Mouse (Mus musculus): ENCODE measurements around the gene Htatip2. TPM values are rescaled to one million over a fixed set of nuclear protein-coding genes. Genes with fewer than 3 reads are reported as not detected.

Gene Htatip2
- polyA plus RNA-seq, 1 experiment from 2014 or later: 1.5 TPM

GRCm38 (mm10) chr7:49764011-49764716, 5.2 kb downstream of the Htatip2 start:
- Histone ChIP-seq H3K9me3 (no peaks in the 10 kb centered on the region), H3K36me3 (no peaks in the 10 kb centered on the region), H3K4me3 (no peak overlapping the region), H3K4me1 (peaks cover 7% of the 10 kb centered on the region; the same call in 1 of the 2 replicates), H3K9ac (replicated peaks) (no peak overlapping the region), H3K4me2 (replicated peaks) (no peak overlapping the region), H3K27ac (replicated peaks) (no peak overlapping the region), H3K27me3 (peaks cover 23% of the 10 kb centered on the region)
- 80% methylated on average over 10 of the region's 10 CpGs for WGBS
- ATAC-seq (replicated peaks): no peak

GRCm38 (mm10) chr7:49766166-49766565, 7.3 kb downstream of the Htatip2 start:
- 0 out of 2 replicates have a peak, but pooled peaks cover 4% of the 10 kb centered on the region for H3K27me3 ChIP-seq
- H3K4me2 ChIP-seq (replicated peaks): no peak overlapping the region
- WGBS: 93% methylated on average over 7 of the region's 7 CpGs

GRCm38 (mm10) chr7:49768509-49768908, 9.6 kb downstream of the Htatip2 start:
- 0 out of 2 replicates have a peak, but pooled peaks cover 4% of the 10 kb centered on the region for H3K27me3 ChIP-seq
- H3K4me3 ChIP-seq: no peak overlapping the region
- no peak overlapping the region for H3K9ac ChIP-seq (replicated peaks)
- peaks cover 6% of the 10 kb centered on the region; the same call in 1 of the 2 replicates for H3K4me1 ChIP-seq
- WGBS: 6% methylated on average over 9 of the region's 9 CpGs
- no peaks in the 10 kb centered on the region for H3K36me3 ChIP-seq
- H3K27ac ChIP-seq (replicated peaks): no peak overlapping the region
- ATAC-seq (replicated peaks): no peak
- H3K4me2 ChIP-seq (replicated peaks): no peak overlapping the region
- no peaks in the 10 kb centered on the region for H3K9me3 ChIP-seq

More at GRCm38 (mm10) chr7:49766166-49766565, 7.3 kb downstream of the Htatip2 start:
- Histone ChIP-seq H3K27ac (replicated peaks) (no peak overlapping the region), H3K36me3 (no peaks in the 10 kb centered on the region), H3K4me1 (peaks cover 6% of the 10 kb centered on the region; the same call in 1 of the 2 replicates), H3K9ac (replicated peaks) (no peak overlapping the region), H3K9me3 (no peaks in the 10 kb centered on the region), H3K4me3 (no peak overlapping the region)
- ATAC-seq (replicated peaks): no peak

- H3K4me1 ChIP-seq: peaks cover 8% of the 10 kb centered on the region
- H3K9me3 ChIP-seq: no peaks in the 10 kb centered on the region
- no peaks in the 10 kb centered on the region for H3K36me3 ChIP-seq
- no peak overlapping the region for H3K27ac ChIP-seq (replicated peaks)
- 85% methylated on average over 2 of the region's 2 CpGs for WGBS
- no peak overlapping the region for H3K9ac ChIP-seq (replicated peaks)
- H3K27me3 ChIP-seq: no peaks in the 10 kb centered on the region
- no peak overlapping the region for H3K4me2 ChIP-seq (replicated peaks)
- no peak for ATAC-seq (replicated peaks)
- no peak overlapping the region for H3K4me3 ChIP-seq
These were observed 15.5 kb downstream of the Htatip2 start for GRCm38 (mm10) chr7:49774396-49774795.

- Histone ChIP-seq H3K9ac (replicated peaks) (no peak overlapping the region), H3K9me3 (no peaks in the 10 kb centered on the region), H3K27ac (replicated peaks) (no peak overlapping the region), H3K4me2 (replicated peaks) (0 out of 2 replicates have a peak overlapping the region, but pooled peaks have one; percentile 83), H3K4me1 (peaks cover 15% of the 10 kb centered on the region), H3K4me3 (no peak overlapping the region), H3K36me3 (peaks cover 8% of the 10 kb centered on the region; the same call in 1 of the 2 replicates), H3K27me3 (no peaks in the 10 kb centered on the region)
- WGBS: 47% methylated on average over 3 of the region's 3 CpGs
- peak; percentile 30 for ATAC-seq (replicated peaks)
These were observed 18.7 kb downstream of the Htatip2 start for GRCm38 (mm10) chr7:49777585-49777984.

- peak; percentile 96 for ATAC-seq (replicated peaks)
- Histone ChIP-seq H3K9ac (replicated peaks) (peak within 1 kb of the TSS; percentile 63), H3K4me1 (peaks cover 15% of the 10 kb centered on the region), H3K9me3 (no peaks in the 10 kb centered on the region), H3K4me3 (peak within 1 kb of the TSS; percentile 77), H3K27me3 (no peaks in the 10 kb centered on the region), H3K27ac (replicated peaks) (peak within 1 kb of the TSS; percentile 79), H3K4me2 (replicated peaks) (peak within 1 kb of the TSS; percentile 83), H3K36me3 (peaks cover 15% of the 10 kb centered on the region; the same call in 1 of the 2 replicates)
- under 1% methylated on average over 91 of the region's 92 CpGs for WGBS
These were observed 19.4 kb downstream of the Htatip2 start, which contains the start of gene Prmt3 for GRCm38 (mm10) chr7:49778114-49778901. Prmt3 (plus strand) TSS chr7:49778346.

- no peaks in the 10 kb centered on the region for H3K27me3 ChIP-seq
- peak overlapping the region; percentile 77 for H3K4me3 ChIP-seq
- no peaks in the 10 kb centered on the region for H3K9me3 ChIP-seq
- H3K9ac ChIP-seq (replicated peaks): peak overlapping the region; percentile 63; the same call in 1 of the 2 replicates
- ATAC-seq (replicated peaks): peak; percentile 5; the same call in 1 of the 2 replicates
- peak overlapping the region; percentile 83 for H3K4me2 ChIP-seq (replicated peaks)
- peaks cover 15% of the 10 kb centered on the region for H3K4me1 ChIP-seq
- 71% methylated on average over 12 of the region's 12 CpGs for WGBS
- peak overlapping the region; percentile 79 for H3K27ac ChIP-seq (replicated peaks)
- peaks cover 16% of the 10 kb centered on the region; the same call in 1 of the 2 replicates for H3K36me3 ChIP-seq
These were observed 20.1 kb downstream of the Htatip2 start for GRCm38 (mm10) chr7:49778904-49779615.

- H3K36me3 ChIP-seq: peaks cover 31% of the 10 kb centered on the region
- no peaks in the 10 kb centered on the region for H3K27me3 ChIP-seq
- no peak for ATAC-seq (replicated peaks)
- no peak overlapping the region for H3K4me3 ChIP-seq
- no peak overlapping the region for H3K4me2 ChIP-seq (replicated peaks)
- H3K4me1 ChIP-seq: peaks cover 15% of the 10 kb centered on the region
- H3K9ac ChIP-seq (replicated peaks): no peak overlapping the region
- no peak overlapping the region for H3K27ac ChIP-seq (replicated peaks)
- 97% methylated on average over 2 of the region's 2 CpGs for WGBS
- no peaks in the 10 kb centered on the region for H3K9me3 ChIP-seq
These were observed 24.1 kb downstream of the Htatip2 start for GRCm38 (mm10) chr7:49783017-49783416.

GRCm38 (mm10) chr7:49785141-49785540, 26.2 kb downstream of the Htatip2 start:
- peaks cover 36% of the 10 kb centered on the region for H3K36me3 ChIP-seq
- H3K9ac ChIP-seq (replicated peaks): no peak overlapping the region
- no peak overlapping the region for H3K4me2 ChIP-seq (replicated peaks)
- ATAC-seq (replicated peaks): no peak
- H3K27me3 ChIP-seq: no peaks in the 10 kb centered on the region
- H3K9me3 ChIP-seq: no peaks in the 10 kb centered on the region
- no peak overlapping the region for H3K4me3 ChIP-seq
- WGBS: 96% methylated on average over 7 of the region's 7 CpGs
- H3K4me1 ChIP-seq: no peaks in the 10 kb centered on the region
- no peak overlapping the region for H3K27ac ChIP-seq (replicated peaks)

GRCm38 (mm10) chr7:49786618-49787382, 27.9 kb downstream of the Htatip2 start:
- peak; percentile 66; the same call in 1 of the 2 replicates for ATAC-seq (replicated peaks)
- Histone ChIP-seq H3K9ac (replicated peaks) (no peak overlapping the region), H3K27ac (replicated peaks) (no peak overlapping the region), H3K4me3 (no peak overlapping the region), H3K4me1 (no peaks in the 10 kb centered on the region), H3K27me3 (no peaks in the 10 kb centered on the region), H3K9me3 (no peaks in the 10 kb centered on the region), H3K4me2 (replicated peaks) (no peak overlapping the region), H3K36me3 (peaks cover 35% of the 10 kb centered on the region)
- WGBS: 65% methylated on average over 12 of the region's 12 CpGs

GRCm38 (mm10) chr7:49787383-49787645, 28.4 kb downstream of the Htatip2 start:
- Histone ChIP-seq H3K4me1 (no peaks in the 10 kb centered on the region), H3K9me3 (no peaks in the 10 kb centered on the region), H3K27me3 (no peaks in the 10 kb centered on the region), H3K4me2 (replicated peaks) (no peak overlapping the region), H3K27ac (replicated peaks) (no peak overlapping the region), H3K36me3 (peaks cover 35% of the 10 kb centered on the region), H3K9ac (replicated peaks) (no peak overlapping the region), H3K4me3 (no peak overlapping the region)
- peak; percentile 43; the same call in 1 of the 2 replicates for ATAC-seq (replicated peaks)
- WGBS: 94% methylated on average over 3 of the region's 3 CpGs
